Mouse (Mus musculus): ENCODE measurements at regions not wholly inside any gene's neighbourhood (a gene's known extent, or its start where the extent isn't known, plus 50 kb on each side); places are given as distances from the start of the nearest gene placed in this dataset.

DNA sequence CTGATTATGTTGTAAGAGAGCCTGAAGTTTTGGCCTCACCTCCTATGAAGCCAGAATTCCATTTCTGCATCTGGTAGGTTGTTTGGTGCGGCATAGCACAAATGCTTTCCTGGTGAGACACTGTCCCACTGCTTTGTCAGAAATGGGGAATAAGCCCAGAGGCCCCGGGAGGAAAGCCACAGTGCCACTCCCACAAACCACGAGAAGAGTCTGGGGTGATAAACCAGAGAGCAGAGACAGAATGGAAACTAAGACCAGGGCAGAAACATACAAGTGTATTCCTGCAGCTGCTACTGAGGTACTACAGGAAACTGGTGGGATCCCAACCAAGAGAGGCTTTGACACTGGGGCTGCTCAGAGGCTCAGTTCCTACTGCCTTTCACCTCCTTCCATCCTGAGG lies 123.6 kb downstream of the Cyp26a1 start:
- TF ChIP-seq CTCF (IDR thresholded peaks at IDR 0.05; ENCODE audit: control insufficient read depth, insufficient read depth, low read length) (no peak), POLR2A (IDR thresholded peaks at IDR 0.05; ENCODE audit: borderline replicate concordance, control insufficient read depth, low read depth, low read length) (no peak)

Data from bone marrow, adult 2 months (tissue).